Mouse (Mus musculus) heart, adult 2 months (tissue): ENCODE measurements around the gene Tigar. TPM values are rescaled to one million over a fixed set of nuclear protein-coding genes. Genes with fewer than 3 reads are reported as not detected.

Source experiments
- DNase-seq, 2 experiments: peaks; one replicate each; pipeline ENCODE4 v3.0.0; 2021
- H3K27ac ChIP-seq: fragments of 200-600 bp; 2 replicates; pipeline ENCODE4 v1.8.1; 2022
- H3K27me3 ChIP-seq: fragments of 200-500 bp; 2 replicates; pipeline ENCODE4 v1.6.1; 2012; ENCODE audit warnings: mild to moderate bottlenecking, low read length, inconsistent platforms, mixed read lengths; ENCODE audit not compliant: control insufficient read depth, insufficient read depth
- H3K36me3 ChIP-seq: fragments of 200-500 bp; 2 replicates; pipeline ENCODE4 v1.6.1; 2012; ENCODE audit warnings: low read length, inconsistent platforms; ENCODE audit not compliant: control insufficient read depth, insufficient read depth
- H3K4me1 ChIP-seq: fragments of 200-500 bp; 2 replicates; pipeline ENCODE4 v1.6.1; 2011; ENCODE audit warnings: low read length; ENCODE audit not compliant: control insufficient read depth, insufficient read depth
- H3K4me3 ChIP-seq: fragments of 200-600 bp; 2 replicates; pipeline ENCODE4 v1.8.1; 2022
- H3K79me2 ChIP-seq: fragments of 200-500 bp; replicated peaks from 2 replicates; pipeline ENCODE4 v1.6.1; 2012; ENCODE audit warnings: mild to moderate bottlenecking, inconsistent platforms, low read length, moderate library complexity, mixed read lengths; ENCODE audit not compliant: control insufficient read depth, insufficient read depth
- H3K9ac ChIP-seq: fragments of 200-500 bp; 2 replicates; pipeline ENCODE4 v1.6.1; 2012; ENCODE audit warnings: low read depth, mild to moderate bottlenecking, control low read depth, inconsistent platforms, low read length, mixed read lengths
- CTCF ChIP-seq: fragments of 200-600 bp; IDR thresholded peaks from 2 replicates; pipeline ENCODE4 v1.8.1; 2022; ENCODE audit warnings: antibody characterized with exemption, mild to moderate bottlenecking, moderate library complexity
- EP300 ChIP-seq: fragments of 200-500 bp; IDR thresholded peaks from 2 replicates; pipeline ENCODE4 v1.6.1; 2011; ENCODE audit warnings: low read depth, low read length, control low read depth; ENCODE audit not compliant: insufficient read depth
- POLR2A ChIP-seq: fragments of 200-500 bp; IDR thresholded peaks from 2 replicates; pipeline ENCODE4 v1.6.1; 2011; ENCODE audit warnings: mild to moderate bottlenecking, low read depth, low read length, control low read depth; ENCODE audit not compliant: insufficient read depth
- WGBS: fragments of 180-500 bp; shearing (Covaris S2); methylation state at CpG from one replicate; pipeline ENCODE4 v1.1.7; 2018; 5-methylcytosine and 5-hydroxymethylcytosine counted together
- intact Hi-C: fragments of 180-260 bp; cut with DNase I; formaldehyde crosslinking; loops from one replicate; pipeline ENCODE4 v1.15.1; 2025
- long read RNA-seq: library from polyadenylated mRNA; stranded (forward); transcript quantifications from one replicate; pipeline ENCODE4 v2.0.0, GENCODE M21; 2021
- polyA plus RNA-seq: library from polyadenylated mRNA; depleted of rRNA; stranded (reverse); fragments of >200 nt; gene quantifications from 2 replicates; pipeline ENCODE4 v1.2.3, GENCODE M21; 2012; rRNA removed
- total RNA-seq, 2 experiments: library from RNA; stranded (reverse); gene quantifications; 2 replicates each; pipeline ENCODE4 v1.2.3; 2021

Gene Tigar
- total RNA-seq (10 to 100 TPM; 50.0 to 59.7 TPM), polyA plus RNA-seq (18.0 and 29.0 TPM in 2 replicates)
- long read RNA-seq, transcript Tigar-201 (6 exons, 3,651 nt): major isoform, 12 of 108 reads
- long read RNA-seq, partial matches to known transcripts: 1 of 108 reads
- long read RNA-seq, other reads (novel, unspliced or antisense): 95 of 108 reads

GRCm38 (mm10) chr6:127109402-127109930 lies at the start of gene Tigar:
Gene Tigar (minus strand): TSS chr6:127109557.
- peak; percentile 92 to 95 for DNase-seq
- Histone ChIP-seq H3K79me2 (no peaks in the 10 kb centered on the region), H3K36me3 (peaks cover 3% of the 10 kb centered on the region; the same call in 1 of the 2 replicates), H3K9ac (peak within 1 kb of the TSS; percentile 71), H3K4me1 (peaks cover 3% of the 10 kb centered on the region; the same call in 1 of the 2 replicates), H3K27ac (peak within 1 kb of the TSS; percentile 83), H3K4me3 (peak within 1 kb of the TSS; percentile 59), H3K27me3 (no peaks in the 10 kb centered on the region)
- intact Hi-C loops: loop anchor here (5.0 kb wide), 1 partner anchor 152 kb away; no protein-coding TSS in a partner anchor
- WGBS: under 1% methylated on average over 37 of the region's 37 CpGs
- TF ChIP-seq POLR2A (peak; percentile 97), CTCF (0 out of 2 replicates have a peak, but pooled peaks have one; percentile 16), EP300 (no peak)

GRCm38 (mm10) chr6:127157321-127157720 lies 48.0 kb upstream of the Tigar start:
- Histone ChIP-seq H3K27me3 (no peaks in the 10 kb centered on the region), H3K79me2 (no peaks in the 10 kb centered on the region), H3K9ac (no peak overlapping the region), H3K36me3 (no peaks in the 10 kb centered on the region), H3K27ac (no peak overlapping the region), H3K4me3 (no peak overlapping the region), H3K4me1 (peaks cover 4% of the 10 kb centered on the region)
- TF ChIP-seq POLR2A (no peak), EP300 (no peak), CTCF (no peak)
- 80% methylated on average over 1 of the region's 1 CpGs for WGBS
- intact Hi-C loops: no loop called here
- no peak for DNase-seq

GRCm38 (mm10) chr6:127155468-127155867 lies 46.1 kb upstream of the Tigar start:
- Histone ChIP-seq H3K4me3 (peak overlapping the region; percentile 89), H3K36me3 (no peaks in the 10 kb centered on the region), H3K27me3 (no peaks in the 10 kb centered on the region), H3K9ac (peak overlapping the region; percentile 3; the same call in 1 of the 2 replicates), H3K27ac (peak overlapping the region; percentile 83), H3K79me2 (no peaks in the 10 kb centered on the region), H3K4me1 (no peaks in the 10 kb centered on the region)
- WGBS: 9% methylated on average over 15 of the region's 15 CpGs
- DNase-seq: peak; percentile 45
- intact Hi-C loops: no loop called here
- TF ChIP-seq CTCF (no peak), EP300 (no peak), POLR2A (no peak)

- intact Hi-C loops: no loop called here
- Histone ChIP-seq H3K9ac (peak overlapping the region; percentile 73), H3K27ac (peak overlapping the region; percentile 83), H3K36me3 (no peaks in the 10 kb centered on the region), H3K4me1 (no peaks in the 10 kb centered on the region), H3K79me2 (no peaks in the 10 kb centered on the region), H3K27me3 (no peaks in the 10 kb centered on the region), H3K4me3 (peak overlapping the region; percentile 89)
- under 1% methylated on average over 34 of the region's 34 CpGs for WGBS
- DNase-seq: peak; percentile 77 to 82
- TF ChIP-seq CTCF (no peak), POLR2A (peak; percentile 31)
Measured at GRCm38 (mm10) chr6:127154708-127155268, 45.4 kb upstream of the Tigar start.

GRCm38 (mm10) chr6:127153972-127154707 lies 44.8 kb upstream of the Tigar start:
- 2% methylated on average over 30 of the region's 30 CpGs for WGBS
- no peaks in the 10 kb centered on the region for H3K4me1 ChIP-seq
- peak; percentile 28 to 52 for DNase-seq
- no peak for TF ChIP-seq CTCF
- TF ChIP-seq POLR2A: no peak
- H3K27me3 ChIP-seq: no peaks in the 10 kb centered on the region
- peak overlapping the region; percentile 83 for H3K27ac ChIP-seq
- intact Hi-C loops: no loop called here
- H3K4me3 ChIP-seq: peak overlapping the region; percentile 89
- H3K9ac ChIP-seq: peak overlapping the region; percentile 73
- H3K79me2 ChIP-seq: no peaks in the 10 kb centered on the region
- H3K36me3 ChIP-seq: no peaks in the 10 kb centered on the region
